7 mouse cellular contexts compared by ENCODE assay signal in the genomic region with DNA sequence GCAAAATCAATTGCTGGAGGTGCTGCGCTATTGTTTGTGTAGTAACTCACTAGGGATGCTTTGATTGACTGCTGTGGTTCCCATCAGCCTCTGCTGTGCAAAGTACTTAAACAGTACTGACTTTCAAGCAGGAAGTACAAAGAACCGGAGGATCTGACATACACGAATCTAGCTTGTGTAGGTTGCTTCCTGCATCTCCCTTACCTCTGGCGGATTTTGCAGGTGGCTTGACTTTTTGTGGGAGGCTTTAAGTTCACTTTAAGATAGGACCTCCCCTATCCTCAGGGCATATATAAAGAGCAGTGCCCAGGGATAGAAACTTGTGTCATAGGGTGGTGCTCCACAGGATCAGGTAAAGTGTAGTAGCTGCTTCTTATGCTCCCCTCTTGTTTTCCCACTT. TPM values are rescaled to one million over a fixed set of nuclear protein-coding genes. Genes with fewer than 3 reads are reported as not detected.
DNase-seq lines count a peak whose midpoint lies in the region; ATAC-seq and TF ChIP-seq lines count a peak whose summit lies in the region.

No protein-coding gene starts in this region.

- peak overlapping the region; percentile 67 for H3K4me2 ChIP-seq in forebrain, embryonic 13.5 days
- H3K4me2 ChIP-seq in midbrain, embryonic 11.5 days, result peak overlapping the region; percentile 59

- H3K4me3 ChIP-seq in spleen, adult 2 months (ENCODE audit: extremely low read depth, insufficient read depth, insufficient read length), result peak overlapping the region; percentile 16; the same call in 1 of the 2 replicates
- peak overlapping the region; percentile 96 for H3K4me3 ChIP-seq in forebrain, embryonic 13.5 days
- peak overlapping the region; percentile 95 for H3K4me3 ChIP-seq in midbrain, embryonic 11.5 days (ENCODE audit: low read depth, low read length)

- peak overlapping the region; percentile 99 for H3K9ac ChIP-seq in forebrain, embryonic 13.5 days
- peak overlapping the region; percentile 39 for H3K9ac ChIP-seq in midbrain, embryonic 11.5 days (ENCODE audit: low read length)

- no peaks in the 10 kb centered on the region for H3K9me3 ChIP-seq in forebrain, embryonic 13.5 days (replicated peaks)
- H3K9me3 ChIP-seq in midbrain, embryonic 11.5 days (ENCODE audit: control insufficient read depth, low read length), result no peaks in the 10 kb centered on the region

- TF ChIP-seq POLR2A in spleen, adult 2 months (IDR thresholded peaks at IDR 0.05; ENCODE audit: low read depth, low read length), result no peak

- no peaks in the 10 kb centered on the region for H3K36me3 ChIP-seq in spleen, adult 2 months (ENCODE audit: control insufficient read depth, insufficient read depth, low read length)
- no peaks in the 10 kb centered on the region for H3K36me3 ChIP-seq in forebrain, embryonic 13.5 days (ENCODE audit: poor library complexity, severe bottlenecking)
- H3K36me3 ChIP-seq in midbrain, embryonic 11.5 days (ENCODE audit: control insufficient read depth, insufficient read depth, low read length), result no peaks in the 10 kb centered on the region

- 27% methylated on average over 4 of the region's 4 CpGs for WGBS in spleen, adult 2 months
- 5% methylated on average over 4 of the region's 4 CpGs for WGBS in forebrain, embryonic 13.5 days
- WGBS in midbrain, embryonic 11.5 days, result 11% methylated on average over 4 of the region's 4 CpGs

- no peak for ATAC-seq in forebrain, embryonic 13.5 days
- ATAC-seq in midbrain, embryonic 11.5 days (ENCODE audit: low FRiP score), result no peak

- no peak overlapping the region for H3K27ac ChIP-seq in spleen, adult 2 months (ENCODE audit: insufficient read depth, low read length)
- H3K27ac ChIP-seq in forebrain, embryonic 13.5 days, result peak overlapping the region; percentile 97
- no peak overlapping the region; the same call in 1 of the 2 replicates for H3K27ac ChIP-seq in midbrain, embryonic 11.5 days (ENCODE audit: low read depth, low read length)

- H3K4me1 ChIP-seq in spleen, adult 2 months (ENCODE audit: control insufficient read depth, insufficient read depth, insufficient read length), result no peaks in the 10 kb centered on the region; the same call in 1 of the 2 replicates
- H3K4me1 ChIP-seq in forebrain, embryonic 13.5 days, result peaks cover 50% of the 10 kb centered on the region
- peaks cover 26% of the 10 kb centered on the region for H3K4me1 ChIP-seq in midbrain, embryonic 11.5 days (ENCODE audit: control insufficient read depth, insufficient read depth, low read length)

- peaks cover 4% of the 10 kb centered on the region; the same call in 1 of the 2 replicates for H3K27me3 ChIP-seq in spleen, adult 2 months (ENCODE audit: control insufficient read depth, insufficient read depth, low read length)
- H3K27me3 ChIP-seq in forebrain, embryonic 13.5 days, result 0 out of 2 replicates have a peak, but pooled peaks cover 3% of the 10 kb centered on the region
- 0 out of 2 replicates have a peak, but pooled peaks cover 2% of the 10 kb centered on the region for H3K27me3 ChIP-seq in midbrain, embryonic 11.5 days (ENCODE audit: control insufficient read depth, insufficient read depth, low read length)

- no peak for TF ChIP-seq CTCF in spleen, adult 2 months (IDR thresholded peaks at IDR 0.05; ENCODE audit: extremely low read depth, insufficient read depth, insufficient read length, insufficient replicate concordance)

- DNase-seq in spleen, adult 2 months (ENCODE audit: low read depth in 1 of 2, low spot score in 2 of 2), result no peak
- DNase-seq in spleen, adult 18-20 months, result no peak
- peak; percentile 91 for DNase-seq in midbrain, embryonic 11.5 days (ENCODE audit: low spot score, missing footprints)
- peak; percentile 37 for DNase-seq in thymus, postnatal 4 days
- DNase-seq in layer of hippocampus, adult 18-20 months (ENCODE audit: low spot score in 2 of 2), result no peak
- DNase-seq in gastrocnemius, adult 8-10 months (ENCODE audit: low spot score in 2 of 2), result no peak

RNA-seq across cellular contexts. Expression of a gene that starts 2.3 kb away (rescaled TPM):
- polyA plus RNA-seq in spleen, adult 2 months (2012; rRNA removed), result 2.3 and 2.4 TPM in 2 replicates
- polyA plus RNA-seq in forebrain, embryonic 13.5 days (2015; fragmentation: Nextera tagmentation; extraction: Ambion mirVana), result 20.7 and 22.1 TPM in 2 replicates
- 8.8 and 10.1 TPM in 2 replicates for polyA plus RNA-seq in midbrain, embryonic 11.5 days (2014; fragmentation: Nextera tagmentation; extraction: Ambion mirVana)
- 10 to 100 TPM; 11.2 to 11.9 TPM for total RNA-seq in layer of hippocampus, adult 18-20 months (2021)
- 10 to 100 TPM; 12.1 to 14.2 (median 13.1) TPM for total RNA-seq in gastrocnemius, adult 8-10 months (2022)

Comparison
In these comparisons a context has a peak if more than half of its experiments do, and no peak if none do; other contexts are left out.
1. DNase-seq: peak in midbrain, embryonic 11.5 days (single experiment) and thymus, postnatal 4 days (single experiment); none in spleen, adult 2 months (0 of 2), spleen, adult 18-20 months (0 of 2), layer of hippocampus, adult 18-20 months (0 of 2) and gastrocnemius, adult 8-10 months (0 of 2).
2. H3K4me3 ChIP-seq: peak in every context shown above with its lines; median percentile 96 in forebrain, embryonic 13.5 days; 95 in midbrain, embryonic 11.5 days; 16 in spleen, adult 2 months.